Comparison of ENCODE assay signal across 8 mouse cellular contexts in genomic region chr16:84817423-84817822, GRCm38 (mm10). TPM values are rescaled to one million over a fixed set of nuclear protein-coding genes. Genes with fewer than 3 reads are reported as not detected.
A peak's percentile ranks its signal among the peaks of the same experiment; 100 is the strongest.
DNase-seq lines count a peak whose midpoint lies in the region; ATAC-seq and TF ChIP-seq lines count a peak whose summit lies in the region.

No protein-coding gene starts in this region.

- no peaks in the 10 kb centered on the region for H3K27me3 ChIP-seq in heart, postnatal 0 days (ENCODE audit: control insufficient read depth, insufficient read depth, low read length)
- no peaks in the 10 kb centered on the region for H3K27me3 ChIP-seq in liver, embryonic 14.5 days (ENCODE audit: control insufficient read depth, insufficient read depth, low read length)

- no peak for TF ChIP-seq EP300 in heart, postnatal 0 days (IDR thresholded peaks at IDR 0.05; ENCODE audit: low read depth)
- no peak for TF ChIP-seq EP300 in liver, embryonic 14.5 days (IDR thresholded peaks at IDR 0.05; ENCODE audit: low read depth)

- no peaks in the 10 kb centered on the region for H3K4me1 ChIP-seq in heart, postnatal 0 days (ENCODE audit: control insufficient read depth, insufficient read depth)
- no peaks in the 10 kb centered on the region for H3K4me1 ChIP-seq in liver, embryonic 14.5 days (replicated peaks; ENCODE audit: control insufficient read depth in 2 of 2, insufficient read depth in 2 of 2, low read length in 1 of 2)

- no peak overlapping the region for H3K4me2 ChIP-seq in heart, postnatal 0 days (ENCODE audit: low read depth, low read length)
- no peak overlapping the region for H3K4me2 ChIP-seq in liver, embryonic 14.5 days (ENCODE audit: low read depth)

- H3K9ac ChIP-seq in heart, postnatal 0 days (replicated peaks; ENCODE audit: low read depth, low read length): no peak overlapping the region
- no peak overlapping the region for H3K9ac ChIP-seq in liver, embryonic 14.5 days (replicated peaks)

- intact Hi-C loops in heart, postnatal 25 days (cut with DNase I): loop anchor here (1.0 to 5.0 kb wide), 2 partner anchors 41 to 80 kb away; partner anchors contain the start of gene Mrpl39

- peaks cover 19% of the 10 kb centered on the region for H3K36me3 ChIP-seq in heart, postnatal 0 days (replicated peaks; ENCODE audit: control insufficient read depth, insufficient read depth, low read length)
- no peaks in the 10 kb centered on the region; the same call in 1 of the 2 replicates for H3K36me3 ChIP-seq in liver, embryonic 14.5 days (replicated peaks; ENCODE audit: control insufficient read depth, insufficient read depth, low read depth)

- no peaks in the 10 kb centered on the region for H3K9me3 ChIP-seq in heart, postnatal 0 days (replicated peaks; ENCODE audit: control insufficient read depth, low read length)
- no peaks in the 10 kb centered on the region for H3K9me3 ChIP-seq in liver, embryonic 14.5 days (ENCODE audit: control insufficient read depth, low read length)

- peak; percentile 47 for DNase-seq in heart, postnatal 0 days (ENCODE audit: low spot score)
- DNase-seq in heart, postnatal 25 days (ENCODE audit: low spot score): no peak
- peak; percentile 47 for DNase-seq in A20 (ENCODE audit: low read depth, low spot score)
- DNase-seq in forelimb bud, embryonic 11.5 days (ENCODE audit: low read depth, low spot score): peak; percentile 33
- peak in 2 of 3 experiments; percentile 17 for DNase-seq in liver, embryonic 14.5 days (ENCODE audit: low read depth in 3 of 3, low spot score in 3 of 3)

- WGBS in heart, postnatal 0 days: 28% methylated on average over 7 of the region's 7 CpGs
- 29% methylated on average over 7 of the region's 7 CpGs for WGBS in liver, embryonic 14.5 days (ENCODE audit: insufficient replicate concordance)

- ATAC-seq in heart, postnatal 0 days (ENCODE audit: insufficient read depth, low read depth): no peak
- peak; percentile 84 for ATAC-seq in activated CD4-positive, CD25-positive, alpha-beta regulatory T cell, adult 4 months
- ATAC-seq in liver, embryonic 14.5 days (ENCODE audit: insufficient read depth): no peak
- ATAC-seq in neutrophil, adult 5-6 weeks (ENCODE audit: extremely low read depth, insufficient number of reproducible peaks, low FRiP score, poor library complexity, severe bottlenecking): peak; percentile 65; the same call in 1 of the 2 replicates
- ATAC-seq in monocyte, adult 5-6 weeks (replicated peaks; ENCODE audit: insufficient number of reproducible peaks, low FRiP score, low TSS enrichment, poor library complexity, severe bottlenecking): no peak

- H3K27ac ChIP-seq in heart, postnatal 0 days (ENCODE audit: low read depth): no peak overlapping the region
- H3K27ac ChIP-seq in liver, embryonic 14.5 days: no peak overlapping the region

- no peak overlapping the region for H3K4me3 ChIP-seq in heart, postnatal 0 days (ENCODE audit: low read depth, low read length)
- no peak overlapping the region for H3K4me3 ChIP-seq in liver, embryonic 14.5 days (ENCODE audit: insufficient read depth in 1 of 2, low read depth in 2 of 2, low read length in 2 of 2)

- TF ChIP-seq CTCF in heart, postnatal 0 days (IDR thresholded peaks at IDR 0.05; ENCODE audit: low read depth): peak; percentile 70
- peak; percentile 55; the same call in 1 of the 2 replicates for TF ChIP-seq CTCF in liver, embryonic 14.5 days (IDR thresholded peaks at IDR 0.05; ENCODE audit: low read depth)

RNA-seq across cellular contexts. Expression of gene Gabpa, which starts 17.3 kb away (rescaled TPM):
- total RNA-seq in heart, postnatal 0 days (2014; rRNA removed; ENCODE audit: low replicate concordance): 19.7 and 34.9 TPM in 2 replicates
- 20.3 and 21.1 TPM in 2 replicates for polyA plus RNA-seq in heart, postnatal 0 days (2015; fragmentation: Nextera tagmentation; extraction: Ambion mirVana)
- total RNA-seq in heart, postnatal 25 days (2021): 10 to 100 TPM; 38.5 to 43.0 TPM
- 10 to 100 TPM; 20.9 to 25.0 TPM for polyA plus RNA-seq in activated CD4-positive, CD25-positive, alpha-beta regulatory T cell, adult 4 months (2017; shearing (Covaris generic))
- 7.1 and 11.2 TPM in 2 replicates for polyA plus RNA-seq in liver, embryonic 14.5 days (2012; rRNA removed)
- polyA plus RNA-seq in liver, embryonic 14.5 days (2014; fragmentation: Nextera tagmentation; extraction: Ambion mirVana): 15.5 and 18.2 TPM in 2 replicates
- total RNA-seq in neutrophil, adult 5-6 weeks (2017): 63.4 and 74.1 TPM in 2 replicates
- 75.5 to 102 TPM (median 84.3 TPM) in 3 replicates for total RNA-seq in monocyte, adult 5-6 weeks (2017)

RNA-seq across cellular contexts. Expression of gene Atp5j, which starts 18.0 kb away (rescaled TPM):
- 301 and 405 TPM in 2 replicates for total RNA-seq in heart, postnatal 0 days (2014; rRNA removed; ENCODE audit: low replicate concordance)
- 3,491 and 3,728 TPM in 2 replicates for polyA plus RNA-seq in heart, postnatal 0 days (2015; fragmentation: Nextera tagmentation; extraction: Ambion mirVana)
- total RNA-seq in heart, postnatal 25 days (2021): 1,000 to 10,000 TPM; 1,789 to 1,861 TPM
- 100 to 1,000 TPM; 545 to 584 TPM for polyA plus RNA-seq in activated CD4-positive, CD25-positive, alpha-beta regulatory T cell, adult 4 months (2017; shearing (Covaris generic))
- polyA plus RNA-seq in liver, embryonic 14.5 days (2012; rRNA removed): 107 and 155 TPM in 2 replicates
- polyA plus RNA-seq in liver, embryonic 14.5 days (2014; fragmentation: Nextera tagmentation; extraction: Ambion mirVana): 586 and 628 TPM in 2 replicates
- 91.5 and 129 TPM in 2 replicates for total RNA-seq in neutrophil, adult 5-6 weeks (2017)
- 124 to 198 TPM (median 161 TPM) in 3 replicates for total RNA-seq in monocyte, adult 5-6 weeks (2017)

RNA-seq across cellular contexts. Expression of gene Jam2, which starts 43.5 kb away (rescaled TPM):
- total RNA-seq in heart, postnatal 0 days (2014; rRNA removed; ENCODE audit: low replicate concordance): 20.0 and 28.0 TPM in 2 replicates
- 17.4 and 20.1 TPM in 2 replicates for polyA plus RNA-seq in heart, postnatal 0 days (2015; fragmentation: Nextera tagmentation; extraction: Ambion mirVana)
- total RNA-seq in heart, postnatal 25 days (2021): 10 to 100 TPM; 63.5 to 66.0 TPM
- polyA plus RNA-seq in activated CD4-positive, CD25-positive, alpha-beta regulatory T cell, adult 4 months (2017; shearing (Covaris generic)): not detected
- polyA plus RNA-seq in liver, embryonic 14.5 days (2012; rRNA removed): 0.62 and 0.87 TPM in 2 replicates
- polyA plus RNA-seq in liver, embryonic 14.5 days (2014; fragmentation: Nextera tagmentation; extraction: Ambion mirVana): 1.4 and 1.7 TPM in 2 replicates
- total RNA-seq in neutrophil, adult 5-6 weeks (2017): not detected in 2 replicates
- 0.19 TPM in 1 of 3 replicates, not detected in the others for total RNA-seq in monocyte, adult 5-6 weeks (2017)

Comparison
In these comparisons a context has a peak if more than half of its experiments do, and no peak if none do; other contexts are left out.
1. ATAC-seq: peak in activated CD4-positive, CD25-positive, alpha-beta regulatory T cell, adult 4 months (single experiment) and neutrophil, adult 5-6 weeks (single experiment); none in heart, postnatal 0 days (single experiment), liver, embryonic 14.5 days (single experiment) and monocyte, adult 5-6 weeks (single experiment).
2. RNA of gene Jam2, which starts 43.5 kb away (total RNA-seq): 63.5 to 66.0 TPM in heart, postnatal 25 days and 20.0 to 28.0 TPM in heart, postnatal 0 days; not detected in neutrophil, adult 5-6 weeks and 0.19 TPM in monocyte, adult 5-6 weeks; every median in the first group is over 10 times any median in the second.